Mouse (Mus musculus) MEL (cell line): ENCODE results near the gene Elob. TPM values are rescaled to one million over a fixed set of nuclear protein-coding genes. Genes with fewer than 3 reads are reported as not detected.

Experiments
- DNase-seq: peaks from one replicate; pipeline ENCODE4 v3.0.0; 2011; ENCODE audit warnings: low read depth, low spot score
- H3K27ac ChIP-seq: 2 replicates; pipeline ENCODE4 v1.5.1; 2012; ENCODE audit warnings: low read depth, mild to moderate bottlenecking, control low read depth, low read length, moderate library complexity; ENCODE audit not compliant: control insufficient read depth
- H3K27me3 ChIP-seq, 2 experiments: fragments of 150-350 bp in 1 of 2; sonication (generic) in 1 of 2; 2 replicates each; pipeline ENCODE4 v1.6.1; 2012; ENCODE audit warnings: low read length in 2 of 2, mild to moderate bottlenecking in 2 of 2, improper control_type of control experiment in 1 of 2, moderate library complexity in 1 of 2; ENCODE audit not compliant: insufficient read depth in 2 of 2, control insufficient read depth in 1 of 2
- H3K36me3 ChIP-seq, 2 experiments: 2 replicates each; pipeline ENCODE4 v1.6.1; 2012 to 2014; ENCODE audit warnings: low read length in 2 of 2, improper control_type of control experiment in 1 of 2, inconsistent platforms in 1 of 2, mild to moderate bottlenecking in 1 of 2; ENCODE audit not compliant: insufficient read depth in 2 of 2, control insufficient read depth in 1 of 2
- H3K4me1 ChIP-seq, 2 experiments: fragments of 150-350 bp in 1 of 2; sonication (generic) in 1 of 2; 2 replicates each; pipeline ENCODE4 v1.6.1; 2012; ENCODE audit warnings: low read length in 2 of 2, improper control_type of control experiment in 1 of 2, mild to moderate bottlenecking in 1 of 2; ENCODE audit not compliant: insufficient read depth in 2 of 2, control insufficient read depth in 1 of 2
- H3K4me3 ChIP-seq, 2 experiments: fragments of 150-350 bp in 1 of 2; sonication (generic) in 1 of 2; 2 replicates each; pipeline ENCODE4 v1.5.1; 2012; ENCODE audit warnings: low read depth in 2 of 2, low read length in 2 of 2, mild to moderate bottlenecking in 2 of 2, moderate library complexity in 2 of 2, control low read depth in 1 of 2, improper control_type of control experiment in 1 of 2; ENCODE audit not compliant: control insufficient read depth in 1 of 2, insufficient read depth in 1 of 2
- H3K79me2 ChIP-seq: 2 replicates; pipeline ENCODE4 v1.6.1; 2012; ENCODE audit warnings: mild to moderate bottlenecking, low read length, moderate library complexity; ENCODE audit not compliant: control insufficient read depth, poor library complexity, insufficient read depth
- H3K9ac ChIP-seq: 2 replicates; pipeline ENCODE4 v1.6.1; 2012; ENCODE audit warnings: low read depth, mild to moderate bottlenecking, control low read depth, low read length, moderate library complexity; ENCODE audit not compliant: control insufficient read depth, poor library complexity, severe bottlenecking
- H3K9me3 ChIP-seq: fragments of 150-350 bp; sonication (generic); replicated peaks from 2 replicates; pipeline ENCODE4 v1.6.1; 2012; ENCODE audit warnings: mild to moderate bottlenecking, low read length, improper control_type of control experiment, moderate library complexity; ENCODE audit not compliant: insufficient read depth
- CHD1 ChIP-seq: IDR thresholded peaks from 2 replicates; pipeline ENCODE4 v1.6.1; 2012; ENCODE audit warnings: low read depth, mild to moderate bottlenecking, inconsistent platforms, low read length, improper control_type of control experiment
- CHD2 ChIP-seq: IDR thresholded peaks from 2 replicates; pipeline ENCODE4 v1.6.1; 2011; ENCODE audit warnings: low read length, improper control_type of control experiment
- CTCF ChIP-seq, 3 experiments: IDR thresholded peaks in 2 of 3; conservative IDR thresholded peaks in 1 of 3; 2 replicates each; pipeline ENCODE4 v1.5.1; 2011 to 2012; ENCODE audit warnings: low read length in 3 of 3, low read depth in 2 of 3, mild to moderate bottlenecking in 2 of 3, improper control_type of control experiment in 1 of 3, inconsistent platforms in 1 of 3, mixed read lengths in 1 of 3, moderate library complexity in 1 of 3; ENCODE audit not compliant: control insufficient read depth in 1 of 3, insufficient read depth in 1 of 3, poor library complexity in 1 of 3, severe bottlenecking in 1 of 3
- ELF1 ChIP-seq: IDR thresholded peaks from 2 replicates; pipeline ENCODE4 v1.6.1; 2014; ENCODE audit warnings: low read depth, mild to moderate bottlenecking, inconsistent platforms, low read length, improper control_type of control experiment, moderate library complexity
- ETS1 ChIP-seq: IDR thresholded peaks from 2 replicates; pipeline ENCODE4 v1.6.1; 2012; ENCODE audit warnings: low read depth, mild to moderate bottlenecking, inconsistent platforms, low read length, improper control_type of control experiment, moderate library complexity
- JUND ChIP-seq: IDR thresholded peaks from 2 replicates; pipeline ENCODE4 v1.6.1; 2011; ENCODE audit warnings: low read depth, mild to moderate bottlenecking, improper control_type of control experiment, low read length
- KAT2A ChIP-seq: conservative IDR thresholded peaks from 2 replicates; pipeline ENCODE4 v1.6.1; 2012; ENCODE audit warnings: low read depth, low read length, improper control_type of control experiment, inconsistent platforms
- MAX ChIP-seq: IDR thresholded peaks from 2 replicates; pipeline ENCODE4 v1.6.1; 2011; ENCODE audit warnings: low read length, improper control_type of control experiment
- MAZ ChIP-seq: IDR thresholded peaks from 2 replicates; pipeline ENCODE4 v1.6.1; 2012; ENCODE audit warnings: low read depth, mild to moderate bottlenecking, inconsistent platforms, low read length, improper control_type of control experiment
- MEF2A ChIP-seq: IDR thresholded peaks from 2 replicates; pipeline ENCODE4 v1.6.1; 2014; ENCODE audit warnings: low read depth, mild to moderate bottlenecking, inconsistent platforms, low read length, improper control_type of control experiment; ENCODE audit not compliant: poor library complexity, insufficient replicate concordance, severe bottlenecking; ENCODE audit errors: extremely low read depth
- MYB ChIP-seq: IDR thresholded peaks from 2 replicates; pipeline ENCODE4 v1.6.1; 2011; ENCODE audit warnings: mild to moderate bottlenecking, low read depth, low read length, improper control_type of control experiment
- MYC ChIP-seq: IDR thresholded peaks from 2 replicates; pipeline ENCODE4 v1.6.1; 2011; ENCODE audit warnings: low read depth, mild to moderate bottlenecking, low read length, improper control_type of control experiment, moderate library complexity
- NELFE ChIP-seq: IDR thresholded peaks from 2 replicates; pipeline ENCODE4 v1.6.1; 2011; ENCODE audit warnings: low read depth, low read length, improper control_type of control experiment
- RCOR1 ChIP-seq: IDR thresholded peaks from 2 replicates; pipeline ENCODE4 v1.6.1; 2012; ENCODE audit warnings: low read depth, mild to moderate bottlenecking, inconsistent platforms, low read length, improper control_type of control experiment
- SIN3A ChIP-seq: IDR thresholded peaks from 2 replicates; pipeline ENCODE4 v1.6.1; 2012; ENCODE audit warnings: low read length, improper control_type of control experiment, inconsistent platforms
- SMC3 ChIP-seq: IDR thresholded peaks from 2 replicates; pipeline ENCODE4 v1.6.1; 2011; ENCODE audit warnings: low read depth, low read length, improper control_type of control experiment
- TBP ChIP-seq: IDR thresholded peaks from 2 replicates; pipeline ENCODE4 v1.8.0; 2011; ENCODE audit warnings: low read depth, low read length, improper control_type of control experiment
- TCF12 ChIP-seq: IDR thresholded peaks from 2 replicates; pipeline ENCODE4 v1.6.1; 2014; ENCODE audit warnings: low read depth, mild to moderate bottlenecking, inconsistent platforms, low read length, improper control_type of control experiment, moderate library complexity
- UBTF ChIP-seq: IDR thresholded peaks from 2 replicates; pipeline ENCODE4 v1.6.1; 2012; ENCODE audit warnings: low read depth, mild to moderate bottlenecking, inconsistent platforms, low read length, improper control_type of control experiment, moderate library complexity, borderline replicate concordance; ENCODE audit not compliant: insufficient read depth
- USF1 ChIP-seq: IDR thresholded peaks from 2 replicates; pipeline ENCODE4 v1.6.1; 2014; ENCODE audit warnings: low read depth, mild to moderate bottlenecking, inconsistent platforms, low read length, improper control_type of control experiment, moderate library complexity
- ZC3H11A ChIP-seq: IDR thresholded peaks from 2 replicates; pipeline ENCODE4 v1.6.1; 2012; ENCODE audit warnings: low read depth, mild to moderate bottlenecking, inconsistent platforms, low read length, improper control_type of control experiment
- ZKSCAN1 ChIP-seq: IDR thresholded peaks from 2 replicates; pipeline ENCODE4 v1.6.1; 2012; ENCODE audit warnings: low read depth, mild to moderate bottlenecking, inconsistent platforms, low read length, improper control_type of control experiment, moderate library complexity
- ZMIZ1 ChIP-seq: IDR thresholded peaks from 2 replicates; pipeline ENCODE4 v1.6.1; 2012; ENCODE audit warnings: low read depth, mild to moderate bottlenecking, inconsistent platforms, low read length, improper control_type of control experiment, moderate library complexity
- polyA plus RNA-seq, 2 experiments: library from polyadenylated mRNA; stranded (reverse) in 1 of 2; unstranded in 1 of 2; fragments of >175 nt in 1 of 2; fragments of >200 nt in 1 of 2; gene quantifications; 2 replicates each; pipeline versions ENCODE4 v1.2.1 to v1.2.4; 2012; ENCODE audit warnings: low replicate concordance in 2 of 2, low read depth in 1 of 2; ENCODE audit not compliant: insufficient read length in 2 of 2, insufficient read depth in 1 of 2, missing spikeins in 1 of 2
- total RNA-seq: library from RNA; depleted of rRNA; stranded (reverse); fragments of 300-350 nt; gene quantifications from 2 replicates; pipeline ENCODE4 v1.2.3, GENCODE M21; 2012

Elob gene
- total and polyA plus RNA-seq, 3 experiments: 453 to 609 TPM; not detected in 1

DNA sequence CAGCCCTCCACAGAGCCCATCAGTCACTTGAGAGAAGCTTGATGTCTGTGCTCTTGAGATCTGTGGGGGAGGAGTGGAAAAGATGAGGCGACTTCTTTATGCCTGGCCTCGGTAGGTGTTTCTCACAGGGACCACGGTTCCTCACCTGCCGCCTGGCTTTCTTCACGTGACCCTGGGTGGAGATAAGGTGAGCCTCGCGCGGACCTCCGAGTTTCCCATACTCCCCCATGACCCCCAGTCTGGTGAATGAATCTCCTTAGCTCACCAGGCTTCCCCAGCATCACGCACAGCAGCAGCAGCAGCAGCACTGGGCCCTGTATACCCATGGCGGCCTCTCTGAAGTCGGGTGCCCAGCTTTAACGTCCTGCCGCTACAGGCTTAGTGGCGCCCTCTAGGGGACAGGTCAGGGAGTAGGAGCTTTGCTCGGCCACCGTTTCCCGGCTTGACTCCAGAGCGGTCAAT lies 14.9 kb upstream of the Elob start, which contains the start of the genes Prss32 and Prss41 (continued):
- TF ChIP-seq MAZ: 0 out of 2 replicates have a peak, but pooled peaks have one; percentile 44
- TF ChIP-seq SMC3: peak; percentile 36
- TF ChIP-seq ZC3H11A: no peak
- TF ChIP-seq ZMIZ1: no peak
- TF ChIP-seq USF1: peak; percentile 89
- no peak for TF ChIP-seq MEF2A
- no peak; the same call in 1 of the 2 replicates for TF ChIP-seq TBP
- TF ChIP-seq CHD1: no peak

DNA sequence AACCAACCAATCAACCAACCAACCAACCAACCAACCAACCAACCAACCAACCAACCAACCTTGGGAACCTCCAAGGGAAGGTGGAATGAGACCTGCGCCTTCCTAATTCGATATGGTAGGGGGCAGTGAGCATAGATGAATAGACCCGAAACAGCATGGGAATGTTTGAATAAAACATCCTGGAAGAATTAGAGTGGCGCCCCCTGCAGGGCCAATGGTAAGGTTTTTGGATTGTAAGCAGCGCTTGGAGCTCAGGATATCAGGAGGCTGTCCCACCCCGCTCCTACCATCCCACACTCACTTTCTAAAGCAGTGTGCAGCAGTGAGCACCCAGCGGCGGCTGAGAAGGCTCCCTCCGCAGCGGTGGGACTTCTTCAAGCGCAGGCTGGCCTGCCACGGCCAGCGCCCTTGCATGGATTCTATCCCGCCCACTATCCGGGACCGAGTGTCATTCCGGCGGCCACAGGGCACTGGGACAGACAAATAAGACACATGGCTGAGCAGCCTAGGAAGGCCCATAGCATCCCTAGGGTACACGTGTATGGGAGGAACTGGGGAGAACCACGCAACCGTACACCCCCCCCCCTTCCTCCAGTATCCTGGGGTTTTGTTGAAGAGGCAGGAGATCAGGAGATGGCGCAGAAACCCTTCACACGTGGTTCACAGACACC lies 14.3 kb upstream of the Elob start:
- no peaks in the 10 kb centered on the region for H3K36me3 ChIP-seq
- no peaks in the 10 kb centered on the region; the same call in 1 of the 2 replicates for H3K79me2 ChIP-seq
- peak; percentile 75 for DNase-seq
- H3K27ac ChIP-seq: peak overlapping the region; percentile 3
- H3K4me1 ChIP-seq: peaks cover 0 to 4% of the 10 kb centered on the region in 2 experiments; a peak in 1 of 4 replicates
- TF ChIP-seq MAZ: no peak
- TF ChIP-seq MYB: no peak
- peak; percentile 2; the same call in 1 of the 2 replicates for TF ChIP-seq NELFE
- TF ChIP-seq CHD2: no peak
- peak; percentile 89; the same call in 1 of the 2 replicates for TF ChIP-seq MAX
- TF ChIP-seq MYC: no peak
- TF ChIP-seq RCOR1: no peak
- TF ChIP-seq ZKSCAN1: no peak
- TF ChIP-seq KAT2A: no peak
- TF ChIP-seq USF1: no peak
- no peak for TF ChIP-seq TCF12
- peak; percentile 15; the same call in 1 of the 2 replicates for TF ChIP-seq TBP
- TF ChIP-seq ELF1: no peak
- TF ChIP-seq SIN3A: peak; percentile 31; the same call in 1 of the 2 replicates
- peak; percentile 30; the same call in 1 of the 2 replicates for TF ChIP-seq SMC3
- TF ChIP-seq ETS1: no peak
- peak; percentile 61 to 67 (median 65) for TF ChIP-seq CTCF (IDR thresholded peaks at IDR 0.05 in 2 of 3, conservative IDR thresholded peaks at IDR 0.05 in 1 of 3; ENCODE audit: control insufficient read depth in 1 of 3, insufficient read depth in 1 of 3, low read depth in 2 of 3, low read length in 3 of 3, poor library complexity in 1 of 3, severe bottlenecking in 1 of 3)
- TF ChIP-seq UBTF: no peak
- no peak for TF ChIP-seq MEF2A
- no peak for TF ChIP-seq ZC3H11A
- TF ChIP-seq JUND: no peak
- H3K4me3 ChIP-seq: peak overlapping the region; percentile 83 to 86
- H3K9me3 ChIP-seq: no peaks in the 10 kb centered on the region
- H3K27me3 ChIP-seq: no peaks in the 10 kb centered on the region
- H3K9ac ChIP-seq: peak overlapping the region; percentile 86
